Mouse (Mus musculus) ES-E14 (cell line): ENCODE measurements around the gene Dmrtc2.
"Not testable (repeated sequence)": the region's sequence is repeated elsewhere in the genome, so short reads cannot be mapped to it uniquely, and the experiment has no call there.

Experiments used
- CHD2 ChIP-seq: IDR thresholded peaks from 2 replicates; pipeline ENCODE4 v1.6.1; 2014; ENCODE audit warnings: mild to moderate bottlenecking, low read depth, low read length, inconsistent platforms
- HCFC1 ChIP-seq: IDR thresholded peaks from 2 replicates; pipeline ENCODE4 v1.6.1; 2012; ENCODE audit warnings: low read length, inconsistent platforms, borderline replicate concordance; ENCODE audit not compliant: insufficient read depth
- MAFK ChIP-seq: IDR thresholded peaks from 2 replicates; pipeline ENCODE4 v1.6.1; 2014; ENCODE audit warnings: mild to moderate bottlenecking, low read depth, low read length, inconsistent platforms; ENCODE audit not compliant: insufficient read depth
- ZC3H11A ChIP-seq: IDR thresholded peaks from 2 replicates; pipeline ENCODE4 v1.6.1; 2012; ENCODE audit warnings: low read depth, mild to moderate bottlenecking, inconsistent platforms, low read length, borderline replicate concordance
- ZNF384 ChIP-seq: IDR thresholded peaks from 2 replicates; pipeline ENCODE4 v1.6.1; 2012; ENCODE audit warnings: low read depth, low read length, inconsistent platforms

- not testable (repeated sequence) for TF ChIP-seq ZC3H11A, CHD2, MAFK, ZNF384, HCFC1
These were observed 23.3 kb upstream of the Dmrtc2 start for GRCm38 (mm10) chr7:24846576-24846975.
